Mouse (Mus musculus) thymus, adult 2 months (tissue): ENCODE data around the gene Dusp7. TPM values are rescaled to one million over a fixed set of nuclear protein-coding genes. Genes with fewer than 3 reads are reported as not detected.
A peak's percentile ranks its signal among the peaks of the same experiment; 100 is the strongest.

Experiments used
- DNase-seq: peaks from one replicate; pipeline ENCODE4 v3.0.0; 2021
- H3K27ac ChIP-seq: fragments of 200-500 bp; 2 replicates; pipeline ENCODE4 v1.5.1; 2012; ENCODE audit warnings: low read length, control low read depth; ENCODE audit not compliant: control insufficient read depth, insufficient read depth
- H3K27me3 ChIP-seq: fragments of 200-500 bp; 2 replicates; pipeline ENCODE4 v1.6.1; 2012; ENCODE audit warnings: mild to moderate bottlenecking, low read length, moderate library complexity, mixed read lengths; ENCODE audit not compliant: control insufficient read depth, insufficient read depth
- H3K36me3 ChIP-seq: fragments of 200-500 bp; 2 replicates; pipeline ENCODE4 v1.6.1; 2012; ENCODE audit warnings: mild to moderate bottlenecking, low read length, moderate library complexity; ENCODE audit not compliant: control insufficient read depth, insufficient read depth
- H3K4me1 ChIP-seq: fragments of 200-500 bp; replicated peaks from 2 replicates; pipeline ENCODE4 v1.6.1; 2012; ENCODE audit warnings: low read length; ENCODE audit not compliant: control insufficient read depth, insufficient read depth
- H3K4me3 ChIP-seq: fragments of 200-500 bp; 2 replicates; pipeline ENCODE4 v1.5.1; 2012; ENCODE audit warnings: mild to moderate bottlenecking, low read length, control low read depth, moderate library complexity; ENCODE audit not compliant: control insufficient read depth, insufficient read depth
- CTCF ChIP-seq: fragments of 200-500 bp; IDR thresholded peaks from 2 replicates; pipeline ENCODE4 v1.5.1; 2012; ENCODE audit warnings: mild to moderate bottlenecking, control low read depth, low read length, moderate library complexity, borderline replicate concordance; ENCODE audit not compliant: control insufficient read depth, poor library complexity, insufficient read depth; ENCODE audit errors: extremely low read depth
- POLR2A ChIP-seq: fragments of 200-500 bp; IDR thresholded peaks from 2 replicates; pipeline ENCODE4 v1.6.1; 2012; ENCODE audit warnings: mild to moderate bottlenecking, low read length, control low read depth, moderate library complexity; ENCODE audit not compliant: control insufficient read depth, poor library complexity, insufficient read depth; ENCODE audit errors: extremely low read depth
- WGBS: fragments of 180-500 bp; shearing (Covaris S2); methylation state at CpG from one replicate; pipeline ENCODE4 v1.1.7; 2018; 5-methylcytosine and 5-hydroxymethylcytosine counted together
- polyA plus RNA-seq: library from polyadenylated mRNA; depleted of rRNA; stranded (reverse); fragments of >200 nt; gene quantifications from 2 replicates; pipeline ENCODE4 v1.2.3, GENCODE M21; 2012

The Dusp7 gene
- polyA plus RNA-seq, 1 experiment = 75.3 TPM

DNA sequence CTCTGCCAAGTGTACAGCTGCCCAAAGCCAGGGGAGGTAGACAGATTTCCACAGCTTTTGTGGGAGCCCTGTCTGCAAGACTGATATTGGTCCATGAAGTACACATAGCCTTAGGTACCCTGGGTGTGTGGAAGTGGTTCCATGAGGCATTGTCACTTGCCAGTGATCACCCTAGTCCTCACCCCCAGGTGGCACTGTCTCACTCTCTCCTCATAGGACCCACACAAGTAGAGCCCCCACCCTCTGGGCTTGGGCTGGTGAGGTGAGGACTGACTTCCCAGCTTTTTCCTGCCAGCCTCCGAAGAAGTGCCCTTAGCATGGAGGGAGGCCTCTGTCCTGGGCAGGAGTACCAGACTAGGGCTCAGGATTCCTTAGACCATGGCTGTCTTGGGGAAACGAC, 19.4 kb upstream of the Dusp7 start:
- DNase-seq = peak; percentile 61
- Histone ChIP-seq H3K27ac (no peak overlapping the region), H3K4me3 (no peak overlapping the region), H3K36me3 (no peaks in the 10 kb centered on the region), H3K27me3 (no peaks in the 10 kb centered on the region), H3K4me1 (0 out of 2 replicates have a peak, but pooled peaks cover 4% of the 10 kb centered on the region)
- TF ChIP-seq CTCF (no peak), POLR2A (no peak)
- WGBS = 75% methylated on average over 2 of the region's 2 CpGs

DNA sequence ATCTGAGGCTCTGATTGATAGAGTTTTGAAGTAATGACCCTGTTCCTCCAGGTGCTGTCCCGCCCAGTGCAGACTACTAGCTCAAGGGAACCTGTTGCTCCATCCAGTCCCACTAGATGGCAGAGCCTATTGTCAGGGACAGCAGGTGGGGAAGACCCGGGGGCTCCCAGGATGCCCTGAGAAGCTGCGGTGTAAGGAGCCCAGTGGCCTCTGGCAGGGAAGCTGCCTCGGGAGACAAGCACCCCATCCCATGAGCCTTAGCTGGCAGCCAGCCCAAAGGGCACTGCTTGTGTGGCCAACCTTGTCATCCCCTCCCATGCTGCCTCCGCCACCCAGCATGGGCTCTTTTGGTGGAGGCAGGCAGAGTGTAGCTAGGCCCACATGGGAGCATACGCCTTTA, 17.3 kb upstream of the Dusp7 start:
- no peak for DNase-seq
- Histone ChIP-seq H3K27me3 (no peaks in the 10 kb centered on the region), H3K4me1 (no peaks in the 10 kb centered on the region), H3K36me3 (no peaks in the 10 kb centered on the region), H3K27ac (no peak overlapping the region), H3K4me3 (no peak overlapping the region)
- 75% methylated on average over 6 of the region's 6 CpGs for WGBS
- TF ChIP-seq CTCF (no peak), POLR2A (no peak)

DNA sequence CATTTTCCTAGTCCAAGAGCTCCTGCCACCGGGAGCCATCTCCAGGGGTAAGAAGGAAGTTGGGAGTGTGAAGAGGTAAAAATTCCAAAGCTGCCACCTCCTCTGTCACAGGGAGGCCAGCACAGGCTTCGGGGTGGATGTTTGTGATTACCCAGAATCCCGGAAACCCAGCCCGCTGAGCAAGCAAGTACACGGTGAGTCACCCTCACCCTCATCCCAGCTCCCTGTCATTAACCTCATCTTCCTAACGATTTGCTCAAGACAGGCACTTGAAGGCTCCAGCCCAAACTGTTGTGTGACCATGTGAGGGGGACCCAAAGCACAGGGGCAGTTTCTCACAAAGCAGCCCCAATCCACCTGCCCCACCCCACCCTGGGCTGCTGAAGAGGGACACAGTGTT, 14.7 kb upstream of the Dusp7 start:
- no peak overlapping the region for H3K4me3 ChIP-seq
- no peak for TF ChIP-seq CTCF
- TF ChIP-seq POLR2A = no peak
- H3K36me3 ChIP-seq = no peaks in the 10 kb centered on the region
- 89% methylated on average over 6 of the region's 6 CpGs for WGBS
- H3K4me1 ChIP-seq = no peaks in the 10 kb centered on the region
- no peak for DNase-seq
- H3K27me3 ChIP-seq = no peaks in the 10 kb centered on the region
- H3K27ac ChIP-seq = no peak overlapping the region

DNA sequence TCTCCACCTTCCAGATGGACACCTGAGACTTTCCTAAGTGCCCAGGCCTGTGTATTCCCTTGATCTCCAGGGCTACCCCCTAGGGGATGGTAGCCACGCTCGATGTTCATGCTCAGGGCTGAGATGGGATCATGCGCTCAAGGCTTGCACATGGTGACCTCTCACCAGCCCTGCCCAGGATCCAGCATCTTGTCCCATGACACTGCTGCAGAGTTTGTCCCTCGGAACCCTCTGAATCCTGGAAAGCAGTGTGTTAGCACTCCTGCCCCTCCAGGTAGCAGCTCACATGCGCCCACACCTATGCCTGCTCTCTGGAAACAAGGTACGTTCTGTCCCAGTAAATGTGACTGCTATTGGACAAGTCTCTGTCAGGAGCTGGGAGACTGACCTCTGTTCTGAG, 13.6 kb upstream of the Dusp7 start:
- Histone ChIP-seq H3K27me3 (no peaks in the 10 kb centered on the region), H3K27ac (no peak overlapping the region), H3K4me3 (no peak overlapping the region), H3K36me3 (no peaks in the 10 kb centered on the region), H3K4me1 (no peaks in the 10 kb centered on the region)
- WGBS = 98% methylated on average over 6 of the region's 6 CpGs
- no peak for TF ChIP-seq CTCF
- TF ChIP-seq POLR2A = no peak
- DNase-seq = no peak

DNA sequence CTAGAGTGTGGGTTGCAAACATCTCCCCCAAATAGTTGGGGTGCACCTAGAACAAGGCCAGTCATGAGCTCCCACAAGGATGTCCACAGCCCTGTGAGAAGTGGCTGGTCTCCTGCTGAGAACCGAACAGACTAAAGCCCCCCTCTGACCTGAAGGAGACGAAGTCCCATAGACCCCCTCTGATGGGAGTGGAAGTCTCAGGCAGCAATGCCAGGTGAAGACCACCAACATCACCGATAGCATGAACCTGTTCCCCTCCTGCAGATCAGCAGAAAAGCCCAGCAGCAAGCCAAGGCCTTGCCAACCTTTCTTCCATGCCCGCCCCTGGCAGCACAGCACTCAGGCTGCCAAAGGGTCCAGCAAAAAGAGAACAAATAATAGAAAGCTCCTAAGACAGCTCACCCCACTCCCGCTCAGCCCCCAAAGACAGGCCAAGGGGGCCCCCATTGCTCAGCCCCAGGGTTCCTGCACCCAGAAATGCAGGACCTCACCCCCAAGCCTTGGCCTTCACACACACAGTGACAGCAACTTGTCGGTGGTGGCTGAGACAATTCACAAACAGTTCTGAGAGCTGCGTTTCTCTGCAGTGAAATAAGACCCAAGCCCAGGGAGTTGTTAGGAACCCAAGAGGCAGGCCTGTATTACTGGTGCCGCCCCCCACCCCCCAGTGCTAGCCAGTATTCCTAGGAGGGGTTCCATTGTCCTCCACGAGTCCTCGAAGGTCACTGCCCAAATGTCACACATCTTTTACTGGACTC, 13.0 kb upstream of the Dusp7 start:
- no peaks in the 10 kb centered on the region for H3K36me3 ChIP-seq
- no peak for DNase-seq
- H3K27me3 ChIP-seq = no peaks in the 10 kb centered on the region
- WGBS = 94% methylated on average over 10 of the region's 10 CpGs
- TF ChIP-seq POLR2A (no peak), CTCF (no peak)
- H3K27ac ChIP-seq = no peak overlapping the region
- H3K4me1 ChIP-seq = no peaks in the 10 kb centered on the region
- no peak overlapping the region for H3K4me3 ChIP-seq

DNA sequence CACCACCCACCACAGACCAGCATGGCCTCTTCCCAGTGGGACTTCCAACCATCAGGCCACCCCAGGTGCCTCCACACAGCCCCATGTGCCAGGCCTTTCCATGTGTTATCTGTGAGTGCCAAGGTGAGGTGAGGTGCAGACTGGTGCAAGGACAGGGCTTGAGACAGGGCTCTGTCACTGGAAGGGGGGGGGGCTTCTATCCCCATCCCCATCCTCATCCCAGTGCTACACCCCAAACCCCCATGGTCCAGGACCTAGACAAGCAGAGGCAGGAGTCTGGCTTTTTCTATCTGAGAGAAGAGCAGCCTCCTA, 12.5 kb upstream of the Dusp7 start:
- no peaks in the 10 kb centered on the region for H3K27me3 ChIP-seq
- no peak overlapping the region for H3K27ac ChIP-seq
- H3K4me3 ChIP-seq = no peak overlapping the region
- no peak for DNase-seq
- no peaks in the 10 kb centered on the region for H3K4me1 ChIP-seq
- no peak for TF ChIP-seq POLR2A
- TF ChIP-seq CTCF = no peak
- no peaks in the 10 kb centered on the region for H3K36me3 ChIP-seq
